Mouse (Mus musculus) limb, embryonic 14.5 days (tissue): ENCODE measurements around the gene Zfp772. TPM values are rescaled to one million over a fixed set of nuclear protein-coding genes. Genes with fewer than 3 reads are reported as not detected.

Source experiments
- ATAC-seq: fragments of 200-750 bp; cut with Nextera tagmentation; 2 replicates; pipeline ENCODE4 v1.8.0; 2017; ENCODE audit warnings: low read depth, moderate number of reproducible peaks, moderate TSS enrichment; ENCODE audit not compliant: low FRiP score
- DNase-seq: peaks from one replicate; pipeline ENCODE4 v3.0.0-alpha.2; 2015; ENCODE audit warnings: low spot score
- H3K27ac ChIP-seq: fragments of 300-500 bp; sonication (generic); replicated peaks from 2 replicates; pipeline ENCODE4 v1.5.1; 2014; ENCODE audit warnings: low read depth, mild to moderate bottlenecking, low read length, moderate library complexity, mixed read lengths
- H3K27me3 ChIP-seq: fragments of 300-500 bp; sonication (generic); 2 replicates; pipeline ENCODE4 v1.6.1; 2014; ENCODE audit warnings: low read length, mixed read lengths; ENCODE audit not compliant: control insufficient read depth, insufficient read depth
- H3K36me3 ChIP-seq: fragments of 300-500 bp; sonication (generic); 2 replicates; pipeline ENCODE4 v1.6.1; 2014; ENCODE audit warnings: mild to moderate bottlenecking, low read length, moderate library complexity, mixed read lengths; ENCODE audit not compliant: control insufficient read depth, insufficient read depth
- H3K4me1 ChIP-seq: fragments of 300-500 bp; sonication (generic); 2 replicates; pipeline ENCODE4 v1.6.1; 2014; ENCODE audit warnings: antibody characterized with exemption, low read length, mixed read lengths; ENCODE audit not compliant: control insufficient read depth, insufficient read depth
- H3K4me2 ChIP-seq: fragments of 300-500 bp; sonication (generic); replicated peaks from 2 replicates; pipeline ENCODE4 v1.6.1; 2014; ENCODE audit warnings: low read depth, mild to moderate bottlenecking, low read length, moderate library complexity; ENCODE audit not compliant: severe bottlenecking
- H3K4me3 ChIP-seq: fragments of 300-500 bp; sonication (generic); replicated peaks from 2 replicates; pipeline ENCODE4 v1.5.1; 2014; ENCODE audit warnings: low read length
- H3K9ac ChIP-seq: fragments of 300-500 bp; sonication (generic); 2 replicates; pipeline ENCODE4 v1.6.1; 2014; ENCODE audit warnings: mild to moderate bottlenecking, low read depth, low read length, moderate library complexity; ENCODE audit not compliant: severe bottlenecking
- H3K9me3 ChIP-seq: fragments of 300-500 bp; sonication (generic); 2 replicates; pipeline ENCODE4 v1.6.1; 2016; ENCODE audit warnings: low read length; ENCODE audit not compliant: control insufficient read depth
- POLR2A ChIP-seq: fragments of 200-500 bp; IDR thresholded peaks from 2 replicates; pipeline ENCODE4 v1.8.0; 2012; ENCODE audit warnings: inconsistent platforms, mild to moderate bottlenecking, moderate library complexity, borderline replicate concordance; ENCODE audit not compliant: insufficient read depth, insufficient read length; ENCODE audit errors: extremely low read depth
- WGBS: fragments of 180-500 bp; shearing (Covaris S2); extraction: QIAGEN DNeasy Blood & Tissue Kit; methylation state at CpG from one replicate; pipeline ENCODE4 v1.1.7; 2014; 5-methylcytosine and 5-hydroxymethylcytosine counted together
- polyA plus RNA-seq, 2 experiments: library from polyadenylated mRNA; depleted of rRNA in 1 of 2; stranded (reverse) in 1 of 2; unstranded in 1 of 2; fragments of >200 nt; fragmentation: Nextera tagmentation in 1 of 2; extraction: Ambion mirVana in 1 of 2; gene quantifications; 2 replicates each; pipeline versions ENCODE4 v1.2.1 to v1.2.3; 2012 to 2014

Gene Zfp772
- polyA plus RNA-seq, 2 experiments, result 9.1 to 9.2 TPM

DNA sequence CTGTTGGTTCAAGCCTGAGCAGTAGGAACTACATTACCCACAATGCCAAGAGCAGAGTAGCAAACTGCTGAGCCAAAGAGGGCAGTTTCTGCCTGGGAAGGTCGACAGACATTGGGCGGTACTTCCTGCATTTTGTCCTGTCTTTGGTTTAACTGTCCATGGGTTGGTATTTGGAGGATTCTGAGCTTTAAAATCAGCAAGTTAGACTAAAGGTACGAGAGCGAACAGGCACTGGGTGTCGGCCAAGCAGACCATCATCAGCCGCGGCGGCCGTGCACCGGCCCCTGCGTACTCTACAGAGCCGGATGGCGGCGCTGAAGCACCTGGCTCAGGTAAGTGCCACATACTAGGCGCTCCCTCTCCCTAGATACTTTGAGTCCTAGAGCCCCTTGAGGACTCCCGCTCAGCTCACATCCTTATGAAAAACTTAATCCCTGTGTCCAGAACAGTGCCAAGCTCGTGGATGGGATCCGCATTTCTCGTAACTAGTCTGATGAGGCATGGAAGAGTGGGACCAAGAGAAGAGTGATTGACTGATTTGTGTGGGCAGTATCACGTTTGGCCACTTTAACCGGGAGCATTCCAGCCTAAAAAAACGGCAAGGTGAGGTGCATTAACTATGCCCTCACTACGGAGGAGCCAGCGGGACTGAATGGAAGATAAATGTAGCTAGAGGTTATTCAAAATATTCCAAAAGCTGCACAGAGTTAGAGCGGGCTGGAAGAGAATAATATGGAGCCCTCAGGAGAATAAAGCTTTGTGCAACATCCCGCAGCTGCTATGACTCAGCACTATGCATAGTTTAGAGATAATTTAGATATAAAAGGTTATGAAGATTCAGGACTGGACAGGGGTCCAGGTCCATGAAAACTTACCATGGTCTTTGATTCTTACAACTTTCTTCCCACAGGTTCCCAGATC, 38.3 kb downstream of the Zfp772 start, which contains the start of gene Zfp418:
Gene Zfp418 (plus strand): TSS at position 104 of the 921 bp plus-strand sequence.
- DNase-seq (peak; percentile 80), ATAC-seq (peak; percentile 87)
- Histone ChIP-seq H3K36me3 (peaks cover 13% of the 10 kb centered on the region), H3K4me1 (peaks cover 4% of the 10 kb centered on the region), H3K9ac (peak within 1 kb of the TSS; percentile 75), H3K9me3 (no peaks in the 10 kb centered on the region), H3K4me2 (peak within 1 kb of the TSS; percentile 53), H3K4me3 (peak within 1 kb of the TSS; percentile 63), H3K27ac (0 out of 2 replicates have a peak within 1 kb of the TSS, but pooled peaks have one; percentile 46), H3K27me3 (no peaks in the 10 kb centered on the region)
- WGBS, result 1% methylated on average over 26 of the region's 26 CpGs
- TF ChIP-seq POLR2A, result no peak

Other genes starting within 250 kb of the Zfp772 start
- gene Aurkc, start 214.7 kb downstream of the Zfp772 start, polyA plus RNA-seq (2012; rRNA removed), result not detected in 2 replicates
- gene Aurkc, start 214.7 kb downstream of the Zfp772 start, polyA plus RNA-seq (2014; fragmentation: Nextera tagmentation; extraction: Ambion mirVana), result not detected in 2 replicates
- gene Zfp954, start 88.5 kb downstream of the Zfp772 start, polyA plus RNA-seq (2012; rRNA removed), result 11.7 and 12.5 TPM in 2 replicates
- gene Zfp954, start 88.5 kb downstream of the Zfp772 start, polyA plus RNA-seq (2014; fragmentation: Nextera tagmentation; extraction: Ambion mirVana), result 12.7 and 14.8 TPM in 2 replicates
- 0.84 and 0.95 TPM in 2 replicates for gene Zfp773, start 73.2 kb downstream of the Zfp772 start, polyA plus RNA-seq (2012; rRNA removed)
- 1.7 and 1.9 TPM in 2 replicates for gene Zfp773, start 73.2 kb downstream of the Zfp772 start, polyA plus RNA-seq (2014; fragmentation: Nextera tagmentation; extraction: Ambion mirVana)
- 1.7 and 2.1 TPM in 2 replicates for gene Zfp418, start 38.7 kb downstream of the Zfp772 start, polyA plus RNA-seq (2012; rRNA removed)
- 3.0 and 3.5 TPM in 2 replicates for gene Zfp418, start 38.7 kb downstream of the Zfp772 start, polyA plus RNA-seq (2014; fragmentation: Nextera tagmentation; extraction: Ambion mirVana)
- gene Vmn2r29, start 37.3 kb upstream of the Zfp772 start, polyA plus RNA-seq (2012; rRNA removed), result 3.4 and 5.5 TPM in 2 replicates
- gene Vmn2r29, start 37.3 kb upstream of the Zfp772 start, polyA plus RNA-seq (2014; fragmentation: Nextera tagmentation; extraction: Ambion mirVana), result 1.1 and 1.3 TPM in 2 replicates
- 3.4 and 4.5 TPM in 2 replicates for gene Gm45844, start 68.3 kb upstream of the Zfp772 start, polyA plus RNA-seq (2012; rRNA removed)
- 3.5 and 6.3 TPM in 2 replicates for gene Gm45844, start 68.3 kb upstream of the Zfp772 start, polyA plus RNA-seq (2014; fragmentation: Nextera tagmentation; extraction: Ambion mirVana)
- 27.1 and 31.8 TPM in 2 replicates for gene Clcn4, start 90.9 kb upstream of the Zfp772 start, polyA plus RNA-seq (2012; rRNA removed)
- gene Clcn4, start 90.9 kb upstream of the Zfp772 start, polyA plus RNA-seq (2014; fragmentation: Nextera tagmentation; extraction: Ambion mirVana), result 41.9 and 50.9 TPM in 2 replicates
- 0.01 TPM in 1 of 2 replicates, not detected in the other for gene Vmn2r30, start 127.6 kb upstream of the Zfp772 start, polyA plus RNA-seq (2012; rRNA removed)
- gene Vmn2r30, start 127.6 kb upstream of the Zfp772 start, polyA plus RNA-seq (2014; fragmentation: Nextera tagmentation; extraction: Ambion mirVana), result not detected in 2 replicates
- 0.18 TPM in 1 of 2 replicates, not detected in the other for gene Gm45783, start 164.6 kb upstream of the Zfp772 start, polyA plus RNA-seq (2012; rRNA removed)
- gene Gm45783, start 164.6 kb upstream of the Zfp772 start, polyA plus RNA-seq (2014; fragmentation: Nextera tagmentation; extraction: Ambion mirVana), result not detected in 2 replicates
- not detected in 2 replicates for gene Vmn2r31, start 189.7 kb upstream of the Zfp772 start, polyA plus RNA-seq (2012; rRNA removed)
- gene Vmn2r31, start 189.7 kb upstream of the Zfp772 start, polyA plus RNA-seq (2014; fragmentation: Nextera tagmentation; extraction: Ambion mirVana), result 0.03 TPM in 1 of 2 replicates, not detected in the other